Mouse (Mus musculus): Measurements from ENCODE around the gene Ppp1r15b.

GRCm38 (mm10) chr1:133131561-133131905 lies 590 bp downstream of the Ppp1r15b start:
- TF ChIP-seq FLI1 (IDR thresholded peaks at IDR 0.05; ENCODE audit: low read length) (no peak), GATA1 (IDR thresholded peaks at IDR 0.05; ENCODE audit: borderline replicate concordance, low read length) (no peak)

Measured in megakaryocyte, embryonic 14.5 days (primary cell).